Mouse (Mus musculus): ENCODE results near the gene Tex22. TPM values are rescaled to one million over a fixed set of nuclear protein-coding genes. Genes with fewer than 3 reads are reported as not detected.

Tex22 gene
- polyA plus RNA-seq, 1 experiment from 2014 or later = not detected

DNA sequence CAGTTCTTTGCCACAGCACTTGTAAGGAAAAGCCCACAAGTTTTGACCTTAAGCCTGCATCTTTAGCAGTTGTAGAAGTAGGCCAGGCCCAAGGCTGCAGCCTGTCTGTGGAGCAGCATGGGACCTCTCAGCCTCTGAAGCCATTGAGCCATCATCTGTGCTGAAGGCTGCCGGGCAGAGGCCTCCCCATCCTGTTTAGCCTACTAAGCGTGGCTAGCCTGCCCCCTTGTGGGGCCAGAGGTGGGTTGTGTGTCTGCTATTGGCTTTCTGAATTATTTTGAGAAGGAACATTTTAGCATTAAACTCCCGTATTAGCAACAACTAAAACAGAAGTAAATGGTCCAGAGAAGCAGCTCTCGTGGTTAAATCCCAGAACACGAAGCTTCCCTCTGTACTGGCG is 28.2 kb downstream of the Tex22 start:
- no peaks in the 10 kb centered on the region for H3K27me3 ChIP-seq (ENCODE audit: control insufficient read depth, insufficient read depth, low read length)
- H3K4me3 ChIP-seq (replicated peaks; ENCODE audit: low read depth, low read length) = no peak overlapping the region
- H3K4me2 ChIP-seq (ENCODE audit: low read length) = no peak overlapping the region
- H3K27ac ChIP-seq (replicated peaks; ENCODE audit: low read depth, low read length) = no peak overlapping the region
- H3K36me3 ChIP-seq (ENCODE audit: control insufficient read depth, insufficient read depth, low read length) = no peaks in the 10 kb centered on the region
- no peak; the same call in 1 of the 2 replicates for ATAC-seq (ENCODE audit: low FRiP score, low TSS enrichment)
- no peak overlapping the region for H3K9ac ChIP-seq (replicated peaks; ENCODE audit: low read length)
- WGBS = 63% methylated on average over 6 of the region's 6 CpGs
- H3K9me3 ChIP-seq (ENCODE audit: control insufficient read depth, low read length) = no peaks in the 10 kb centered on the region
- peak; percentile 78 for DNase-seq
- peaks cover 21% of the 10 kb centered on the region for H3K4me1 ChIP-seq (ENCODE audit: control insufficient read depth, insufficient read depth, low read length)

DNA sequence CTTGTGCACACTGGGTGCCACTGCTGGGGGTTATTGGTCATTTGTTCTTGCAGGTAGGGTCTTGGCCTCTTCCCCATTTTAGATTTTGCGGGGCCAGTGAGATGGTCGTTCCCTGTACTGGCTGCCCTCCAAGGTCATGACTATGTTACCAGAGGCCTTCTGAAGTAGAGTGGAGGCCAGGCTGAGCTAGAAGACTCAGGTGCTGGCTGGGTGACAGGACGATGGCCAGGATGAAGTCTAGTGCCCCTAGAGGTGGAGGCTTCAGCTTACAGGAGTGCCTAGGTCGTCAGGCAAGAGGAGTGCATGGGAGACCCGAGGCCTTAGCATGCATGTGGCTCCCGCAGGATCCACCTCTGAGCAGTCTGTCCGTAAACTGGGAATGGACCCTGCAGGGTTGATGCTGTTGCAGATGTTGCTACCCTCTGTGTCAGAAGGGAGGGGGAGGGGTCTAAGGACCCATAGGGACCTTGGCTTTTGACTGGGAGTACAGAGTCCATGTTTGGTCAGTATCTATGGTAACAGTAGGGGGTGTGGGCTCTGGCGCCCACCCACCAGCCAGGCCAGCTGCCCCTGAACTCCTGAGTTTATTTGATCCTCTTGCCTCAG is 29.6 kb downstream of the Tex22 start:
- H3K4me3 ChIP-seq (replicated peaks; ENCODE audit: low read depth, low read length) = no peak overlapping the region
- WGBS = 87% methylated on average over 8 of the region's 8 CpGs
- DNase-seq (no peak), ATAC-seq (ENCODE audit: low FRiP score, low TSS enrichment) (no peak)
- H3K36me3 ChIP-seq (ENCODE audit: control insufficient read depth, insufficient read depth, low read length) = 0 out of 2 replicates have a peak, but pooled peaks cover 3% of the 10 kb centered on the region
- H3K9ac ChIP-seq (replicated peaks; ENCODE audit: low read length) = no peak overlapping the region
- no peaks in the 10 kb centered on the region for H3K9me3 ChIP-seq (ENCODE audit: control insufficient read depth, low read length)
- H3K4me2 ChIP-seq (ENCODE audit: low read length) = no peak overlapping the region
- H3K4me1 ChIP-seq (ENCODE audit: control insufficient read depth, insufficient read depth, low read length) = peaks cover 16% of the 10 kb centered on the region
- H3K27me3 ChIP-seq (ENCODE audit: control insufficient read depth, insufficient read depth, low read length) = no peaks in the 10 kb centered on the region
- H3K27ac ChIP-seq (replicated peaks; ENCODE audit: low read depth, low read length) = no peak overlapping the region

DNA sequence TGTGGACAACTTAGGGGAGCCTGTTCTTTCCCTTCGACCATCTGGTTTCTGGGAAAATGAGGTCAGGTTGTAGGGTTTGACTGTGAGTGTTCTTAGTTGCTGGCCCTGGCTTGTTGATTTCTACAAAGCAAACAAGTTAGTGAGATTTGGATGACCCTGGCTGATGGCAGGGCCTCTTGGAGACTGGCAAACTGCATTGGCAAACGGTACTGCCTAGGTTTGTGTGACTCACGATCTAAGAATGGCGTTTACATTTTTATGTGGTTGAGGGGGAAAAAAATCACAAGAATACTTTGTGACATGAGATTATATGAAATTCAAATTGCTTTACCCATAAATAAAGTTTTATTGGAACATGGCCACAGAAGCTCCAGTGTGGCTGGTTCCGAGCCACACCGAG is 32.1 kb downstream of the Tex22 start:
- ATAC-seq (ENCODE audit: low FRiP score, low TSS enrichment) (no peak), DNase-seq (no peak)
- 90% methylated on average over 6 of the region's 6 CpGs for WGBS
- Histone ChIP-seq H3K9ac (replicated peaks; ENCODE audit: low read length) (no peak overlapping the region), H3K27ac (replicated peaks; ENCODE audit: low read depth, low read length) (no peak overlapping the region), H3K4me1 (ENCODE audit: control insufficient read depth, insufficient read depth, low read length) (no peaks in the 10 kb centered on the region), H3K9me3 (ENCODE audit: control insufficient read depth, low read length) (no peaks in the 10 kb centered on the region), H3K4me2 (ENCODE audit: low read length) (no peak overlapping the region), H3K27me3 (ENCODE audit: control insufficient read depth, insufficient read depth, low read length) (no peaks in the 10 kb centered on the region), H3K4me3 (replicated peaks; ENCODE audit: low read depth, low read length) (no peak overlapping the region), H3K36me3 (ENCODE audit: control insufficient read depth, insufficient read depth, low read length) (0 out of 2 replicates have a peak, but pooled peaks cover 3% of the 10 kb centered on the region)

DNA sequence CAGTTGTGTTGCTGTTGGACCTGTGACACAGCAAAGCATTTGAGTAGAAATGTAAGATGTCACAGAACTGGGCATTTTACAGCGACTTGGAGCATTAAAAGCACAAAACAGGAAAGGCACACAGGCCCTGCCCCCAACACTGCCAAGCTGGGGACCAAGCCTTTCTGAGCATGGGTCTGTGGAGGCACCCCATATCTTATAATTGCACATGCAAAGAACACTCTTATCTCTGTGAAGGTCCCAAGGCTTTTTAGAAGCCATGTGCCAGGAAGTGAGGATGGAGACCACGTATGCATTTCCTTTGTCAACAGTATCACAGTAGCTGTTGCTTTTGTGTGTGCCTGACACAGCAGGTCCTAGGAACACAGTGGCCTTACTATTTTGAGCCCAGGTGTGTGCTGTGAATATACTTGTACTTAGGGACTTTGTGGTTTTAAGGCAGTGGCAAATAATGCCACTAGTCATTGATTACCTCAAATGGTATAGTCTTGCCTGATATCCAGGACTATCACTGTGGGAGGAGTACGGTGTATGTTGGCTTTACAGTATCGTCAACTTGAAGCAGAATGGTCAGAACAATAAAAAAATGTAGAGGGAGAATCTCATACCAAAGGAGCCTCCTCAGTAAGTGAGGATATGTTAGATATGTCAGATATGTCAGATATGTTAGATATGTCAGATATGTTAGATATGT is 33.3 kb downstream of the Tex22 start:
- DNase-seq (no peak), ATAC-seq (ENCODE audit: low FRiP score, low TSS enrichment) (no peak)
- Histone ChIP-seq H3K9ac (replicated peaks; ENCODE audit: low read length) (no peak overlapping the region), H3K27me3 (ENCODE audit: control insufficient read depth, insufficient read depth, low read length) (no peaks in the 10 kb centered on the region), H3K27ac (replicated peaks; ENCODE audit: low read depth, low read length) (no peak overlapping the region), H3K4me3 (replicated peaks; ENCODE audit: low read depth, low read length) (no peak overlapping the region), H3K4me2 (ENCODE audit: low read length) (no peak overlapping the region), H3K36me3 (ENCODE audit: control insufficient read depth, insufficient read depth, low read length) (0 out of 2 replicates have a peak, but pooled peaks cover 3% of the 10 kb centered on the region), H3K9me3 (ENCODE audit: control insufficient read depth, low read length) (no peaks in the 10 kb centered on the region), H3K4me1 (ENCODE audit: control insufficient read depth, insufficient read depth, low read length) (no peaks in the 10 kb centered on the region)
- 86% methylated on average over 4 of the region's 4 CpGs for WGBS

DNA sequence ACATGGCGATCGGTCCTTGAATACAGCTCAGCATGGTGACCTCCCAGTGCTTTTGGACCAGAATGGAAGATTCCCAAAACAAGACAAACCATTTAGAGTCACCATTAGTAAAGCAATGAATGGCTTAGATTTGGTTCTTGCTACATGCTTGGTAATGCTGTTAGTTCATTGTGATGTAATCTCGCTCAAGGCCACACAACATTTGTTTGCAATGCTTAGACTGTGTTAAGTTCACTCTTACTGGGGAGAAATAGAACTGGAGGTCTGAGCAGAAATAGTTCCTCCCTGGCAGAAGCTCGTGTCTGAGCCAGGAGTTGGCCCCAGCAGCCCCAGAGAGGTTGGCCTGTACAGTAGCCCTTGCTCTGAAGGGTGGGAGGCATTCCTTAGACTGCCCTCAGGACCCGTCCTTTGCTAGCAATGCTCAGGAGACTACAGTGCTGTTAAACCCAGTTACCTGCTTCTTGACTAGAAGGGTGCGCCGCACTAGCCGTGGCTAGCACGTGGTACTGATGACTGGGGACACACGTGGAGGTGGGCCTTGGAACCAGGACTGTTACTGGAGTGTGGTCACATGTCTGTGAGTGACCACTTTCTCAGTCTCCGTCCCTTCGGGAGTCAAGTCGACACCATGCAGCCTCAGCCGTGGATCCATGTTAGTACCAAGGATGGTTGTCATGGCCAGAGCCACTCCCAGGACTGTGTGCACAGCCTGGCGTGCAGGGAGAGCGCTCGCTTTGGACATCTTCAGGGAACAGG is 34.4 kb downstream of the Tex22 start:
- Histone ChIP-seq H3K27me3 (ENCODE audit: control insufficient read depth, insufficient read depth, low read length) (no peaks in the 10 kb centered on the region), H3K27ac (replicated peaks; ENCODE audit: low read depth, low read length) (0 out of 2 replicates have a peak overlapping the region, but pooled peaks have one; percentile 1), H3K9me3 (ENCODE audit: control insufficient read depth, low read length) (no peaks in the 10 kb centered on the region), H3K36me3 (ENCODE audit: control insufficient read depth, insufficient read depth, low read length) (peaks cover 8% of the 10 kb centered on the region; the same call in 1 of the 2 replicates), H3K4me3 (replicated peaks; ENCODE audit: low read depth, low read length) (no peak overlapping the region), H3K4me1 (ENCODE audit: control insufficient read depth, insufficient read depth, low read length) (no peaks in the 10 kb centered on the region), H3K4me2 (ENCODE audit: low read length) (no peak overlapping the region), H3K9ac (replicated peaks; ENCODE audit: low read length) (no peak overlapping the region)
- no peak for DNase-seq
- WGBS = 90% methylated on average over 17 of the region's 17 CpGs
- no peak for ATAC-seq (ENCODE audit: low FRiP score, low TSS enrichment)

DNA sequence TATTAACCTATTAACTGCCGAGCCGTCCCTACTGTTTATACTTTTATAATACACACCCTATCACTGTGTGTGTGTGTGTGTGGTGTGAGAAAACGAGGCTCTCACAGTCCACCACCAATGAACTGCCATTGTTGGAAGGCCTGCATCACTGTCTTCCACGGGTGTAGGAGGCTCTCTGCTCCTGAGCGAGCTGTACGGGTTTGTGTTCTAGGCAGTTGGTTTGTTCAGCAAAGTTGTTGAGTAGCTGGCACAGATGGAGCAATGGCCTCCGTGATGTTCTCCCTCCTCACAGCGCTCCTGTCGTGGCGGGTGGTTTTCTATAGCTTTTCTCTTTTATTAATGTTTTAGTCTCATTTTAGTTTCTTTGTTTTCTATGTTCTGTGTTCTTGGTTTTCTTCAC is 35.5 kb downstream of the Tex22 start:
- Histone ChIP-seq H3K27me3 (ENCODE audit: control insufficient read depth, insufficient read depth, low read length) (no peaks in the 10 kb centered on the region), H3K4me3 (replicated peaks; ENCODE audit: low read depth, low read length) (no peak overlapping the region), H3K9ac (replicated peaks; ENCODE audit: low read length) (no peak overlapping the region), H3K9me3 (ENCODE audit: control insufficient read depth, low read length) (no peaks in the 10 kb centered on the region), H3K27ac (replicated peaks; ENCODE audit: low read depth, low read length) (no peak overlapping the region), H3K4me1 (ENCODE audit: control insufficient read depth, insufficient read depth, low read length) (no peaks in the 10 kb centered on the region), H3K4me2 (ENCODE audit: low read length) (no peak overlapping the region), H3K36me3 (ENCODE audit: control insufficient read depth, insufficient read depth, low read length) (peaks cover 16% of the 10 kb centered on the region; the same call in 1 of the 2 replicates)
- no peak for DNase-seq
- 89% methylated on average over 10 of the region's 10 CpGs for WGBS
- ATAC-seq (ENCODE audit: low FRiP score, low TSS enrichment) = no peak

DNA sequence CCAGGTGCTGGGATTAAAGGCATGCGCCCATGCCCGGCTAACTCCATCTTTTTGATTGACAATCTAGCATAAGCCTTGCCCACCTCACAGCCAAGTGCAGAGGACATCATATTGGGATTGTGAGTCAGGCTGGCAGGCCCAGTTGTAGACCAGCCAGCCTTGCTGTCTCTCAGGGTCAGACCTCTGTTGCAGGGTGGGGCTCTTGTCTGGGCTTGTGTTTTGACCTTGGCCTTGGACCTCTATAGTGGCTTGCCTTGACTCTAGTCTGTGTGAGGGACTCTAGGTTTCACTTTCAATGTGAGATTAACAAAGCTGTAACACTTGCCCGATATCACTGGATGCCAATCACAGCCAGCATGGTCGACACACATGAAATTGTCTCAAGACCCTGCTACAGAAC is 39.8 kb downstream of the Tex22 start:
- H3K4me3 ChIP-seq (replicated peaks; ENCODE audit: low read depth, low read length) = no peak overlapping the region
- no peak overlapping the region for H3K4me2 ChIP-seq (ENCODE audit: low read length)
- WGBS = 90% methylated on average over 4 of the region's 4 CpGs
- DNase-seq = no peak
- no peak for ATAC-seq (ENCODE audit: low FRiP score, low TSS enrichment)
- no peaks in the 10 kb centered on the region for H3K4me1 ChIP-seq (ENCODE audit: control insufficient read depth, insufficient read depth, low read length)
- peaks cover 42% of the 10 kb centered on the region for H3K36me3 ChIP-seq (ENCODE audit: control insufficient read depth, insufficient read depth, low read length)
- no peaks in the 10 kb centered on the region for H3K9me3 ChIP-seq (ENCODE audit: control insufficient read depth, low read length)
- H3K27ac ChIP-seq (replicated peaks; ENCODE audit: low read depth, low read length) = no peak overlapping the region
- no peak overlapping the region for H3K9ac ChIP-seq (replicated peaks; ENCODE audit: low read length)
- H3K27me3 ChIP-seq (ENCODE audit: control insufficient read depth, insufficient read depth, low read length) = no peaks in the 10 kb centered on the region

DNA sequence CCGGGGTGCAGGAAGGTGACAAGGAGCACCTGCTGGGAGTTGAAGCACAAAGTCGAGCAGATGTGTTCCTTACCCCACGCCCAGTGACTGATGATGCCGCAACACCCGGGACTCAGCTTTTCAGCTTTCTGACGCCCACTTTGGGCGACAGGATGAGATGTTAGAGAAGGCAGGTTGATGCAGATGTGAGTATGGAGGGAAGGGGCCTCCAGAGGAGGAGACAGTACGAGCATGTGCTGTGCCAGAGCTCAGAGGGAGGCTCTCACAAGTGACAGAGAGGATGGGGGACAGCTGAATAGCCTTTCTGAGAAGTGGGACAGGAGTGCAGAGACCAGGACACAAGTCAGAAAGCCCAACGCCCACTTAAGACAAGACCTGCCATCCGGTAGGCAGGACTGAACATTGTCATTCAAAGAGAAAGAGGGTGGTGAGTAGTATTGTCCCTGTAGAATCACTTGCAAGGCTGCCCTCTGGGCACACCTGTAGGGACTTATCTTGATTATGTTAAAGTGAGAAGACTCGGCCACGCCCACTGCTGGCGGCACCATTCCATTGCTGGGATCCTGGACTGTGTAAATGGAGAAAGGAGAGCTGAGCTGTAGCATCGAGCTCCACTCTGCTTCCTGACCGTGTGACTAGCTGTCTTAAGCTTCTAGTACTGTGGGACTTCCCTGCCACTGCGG is 40.7 kb downstream of the Tex22 start:
- no peak overlapping the region for H3K4me3 ChIP-seq (replicated peaks; ENCODE audit: low read depth, low read length)
- ATAC-seq (ENCODE audit: low FRiP score, low TSS enrichment) (no peak), DNase-seq (no peak)

More for the DNA sequence above, 40.7 kb downstream of the Tex22 start:
- Histone ChIP-seq H3K9ac (replicated peaks; ENCODE audit: low read length) (no peak overlapping the region), H3K36me3 (ENCODE audit: control insufficient read depth, insufficient read depth, low read length) (peaks cover 44% of the 10 kb centered on the region), H3K9me3 (ENCODE audit: control insufficient read depth, low read length) (no peaks in the 10 kb centered on the region), H3K27me3 (ENCODE audit: control insufficient read depth, insufficient read depth, low read length) (no peaks in the 10 kb centered on the region), H3K4me1 (ENCODE audit: control insufficient read depth, insufficient read depth, low read length) (no peaks in the 10 kb centered on the region), H3K4me2 (ENCODE audit: low read length) (no peak overlapping the region), H3K27ac (replicated peaks; ENCODE audit: low read depth, low read length) (no peak overlapping the region)
- WGBS = 89% methylated on average over 16 of the region's 16 CpGs
